Mouse (Mus musculus) liver, embryonic 14.5 days (tissue): ENCODE results near the gene Hspbap1.

Experiments used
- CTCF ChIP-seq: IDR thresholded peaks from 2 replicates; pipeline ENCODE4 v1.5.1; 2016; ENCODE audit warnings: antibody characterized with exemption, low read depth, control low read depth
- EP300 ChIP-seq: IDR thresholded peaks from 2 replicates; pipeline ENCODE4 v1.6.1; 2016; ENCODE audit warnings: antibody characterized with exemption, low read depth

- TF ChIP-seq CTCF (no peak), EP300 (no peak)
These were observed 13.5 kb upstream of the Hspbap1 start for GRCm38 (mm10) chr16:35756697-35757096.
